Mouse (Mus musculus) monocyte, adult 59 days (primary cell): ENCODE results near the gene Olfr1230. TPM values are rescaled to one million over a fixed set of nuclear protein-coding genes. Genes with fewer than 3 reads are reported as not detected.

Experiments used
- total RNA-seq, 2 experiments: library from RNA; stranded (reverse); gene quantifications; one replicate each; pipeline ENCODE4 v1.2.4; 2023

Olfr1230 gene
- not detected for total RNA-seq

DNA sequence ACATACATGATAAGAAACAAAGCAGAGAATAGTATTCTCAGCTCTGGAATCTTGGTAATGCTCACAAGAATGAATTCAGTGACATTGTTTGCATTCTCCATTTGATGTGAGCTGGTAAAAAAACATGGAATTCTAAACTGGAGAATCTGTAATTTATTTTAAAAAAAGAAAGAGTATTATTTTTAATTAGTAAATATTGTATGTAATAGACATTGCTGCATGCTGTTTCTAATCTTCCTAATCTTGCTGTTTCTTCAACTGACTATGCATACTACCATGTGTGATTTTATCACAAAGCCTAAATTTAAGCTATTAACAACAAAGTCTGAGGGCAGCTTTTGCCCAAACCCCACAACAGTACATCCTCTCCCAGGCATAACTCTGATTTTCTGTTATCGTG is at the start of gene Olfr1230:
TSS of gene Olfr1230 (minus strand) at position 101 of the 400 bp plus-strand sequence.

DNA sequence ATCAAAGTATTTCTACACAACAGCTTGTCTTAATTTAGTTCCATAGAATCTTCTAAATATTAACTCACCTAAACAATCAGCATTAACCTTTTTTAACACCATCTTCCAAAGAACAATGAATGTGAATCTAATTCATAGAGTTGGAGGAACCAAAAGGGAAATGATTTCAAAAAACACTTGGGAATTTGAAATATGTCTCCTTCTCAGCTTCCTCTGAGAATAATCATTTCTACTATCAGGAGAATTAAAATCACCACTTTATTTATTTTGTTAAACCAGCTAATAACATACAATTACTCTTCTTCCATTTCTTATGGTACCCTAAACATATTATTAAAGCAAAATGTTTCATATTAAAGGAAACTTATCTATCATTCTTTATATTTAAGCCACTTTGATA is 45.2 kb upstream of the Olfr1230 start, which contains the start of gene Olfr1233:
TSS of gene Olfr1233 (minus strand) at position 101 of the 400 bp plus-strand sequence.

GRCm38 (mm10) chr2:89329575-89329974 is 32.5 kb upstream of the Olfr1230 start, which contains the start of gene Olfr1232:
Gene Olfr1232, minus strand, starts transcription at chr2:89329675.

GRCm38 (mm10) chr2:89306974-89307373 is 9.9 kb upstream of the Olfr1230 start, which contains the start of gene Olfr1231:
Gene Olfr1231, minus strand, starts transcription at chr2:89307074.

GRCm38 (mm10) chr2:89287914-89288313 is 9.2 kb downstream of the Olfr1230 start, which contains the start of gene Olfr1229:
Gene Olfr1229, minus strand, starts transcription at chr2:89288014.

GRCm38 (mm10) chr2:89253962-89254361 is 43.1 kb downstream of the Olfr1230 start, which contains the start of gene Olfr1228:
Gene Olfr1228, minus strand, starts transcription at chr2:89254062.

Other genes with a start within 250 kb of the Olfr1230 start
- gene Olfr1218, start 236.1 kb downstream of the Olfr1230 start, total RNA-seq = not detected
- not detected for gene Olfr1219, start 213.8 kb downstream of the Olfr1230 start, total RNA-seq
- not detected for gene Olfr1220, start 190.4 kb downstream of the Olfr1230 start, total RNA-seq
- gene Olfr1221, start 180.0 kb downstream of the Olfr1230 start, total RNA-seq = not detected
- gene Olfr1222, start 164.2 kb downstream of the Olfr1230 start, total RNA-seq = not detected
- not detected for gene Olfr1223, start 145.7 kb downstream of the Olfr1230 start, total RNA-seq
- not detected for gene Olfr1224-ps1, start 133.2 kb downstream of the Olfr1230 start, total RNA-seq
- gene Olfr1225, start 122.6 kb downstream of the Olfr1230 start, total RNA-seq = not detected
- gene Olfr1226, start 97.2 kb downstream of the Olfr1230 start, total RNA-seq = not detected
- gene Olfr1228, start 43.2 kb downstream of the Olfr1230 start, total RNA-seq = not detected
- gene Olfr1229, start 9.3 kb downstream of the Olfr1230 start, total RNA-seq = not detected
- not detected for gene Olfr1231, start 9.8 kb upstream of the Olfr1230 start, total RNA-seq
- gene Olfr1232, start 32.4 kb upstream of the Olfr1230 start, total RNA-seq = not detected
- gene Olfr1233, start 45.1 kb upstream of the Olfr1230 start, total RNA-seq = not detected
- not detected for gene Olfr1234, start 67.6 kb upstream of the Olfr1230 start, total RNA-seq
- not detected for gene Olfr1238, start 112.4 kb upstream of the Olfr1230 start, total RNA-seq
- not detected for gene Olfr1239, start 123.1 kb upstream of the Olfr1230 start, total RNA-seq
- gene Olfr1240, start 145.7 kb upstream of the Olfr1230 start, total RNA-seq = not detected
- not detected for gene Olfr1241, start 189.9 kb upstream of the Olfr1230 start, total RNA-seq
- gene Olfr1242, start 201.1 kb upstream of the Olfr1230 start, total RNA-seq = not detected
- gene Olfr1243, start 234.2 kb upstream of the Olfr1230 start, total RNA-seq = not detected